Mouse (Mus musculus): ENCODE measurements at regions not wholly inside any gene's neighbourhood (a gene's known extent, or its start where the extent isn't known, plus 50 kb on each side); places are given as distances from the start of the nearest gene placed in this dataset.

DNA sequence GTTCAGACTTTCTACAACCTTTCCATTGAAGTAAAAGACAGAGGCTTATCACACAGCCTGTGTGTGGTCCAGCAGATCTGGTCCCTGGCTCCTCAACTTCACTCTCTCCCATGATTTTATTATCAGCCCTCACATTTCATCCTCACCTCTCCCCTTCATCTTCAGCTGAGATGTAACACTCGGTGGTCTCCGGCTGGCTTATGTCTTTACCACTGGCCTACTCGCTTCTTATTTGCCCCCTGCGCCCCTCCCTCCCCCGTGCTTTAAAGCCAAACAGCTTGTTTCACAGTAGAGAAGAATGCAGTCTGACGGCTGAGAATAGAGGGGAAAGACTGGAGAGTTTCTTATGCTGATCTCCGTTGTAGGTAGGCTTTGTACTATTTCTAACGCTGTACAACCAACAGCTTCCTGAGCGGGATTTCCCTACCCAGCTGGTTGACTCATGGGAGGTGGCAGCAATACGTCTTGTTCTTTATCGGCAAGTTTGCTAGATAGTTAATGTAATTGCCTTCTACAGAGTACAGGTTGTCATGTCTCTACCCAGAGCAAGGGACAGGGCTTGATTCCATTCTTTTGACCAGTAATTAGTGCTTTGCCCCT is 152.9 kb upstream of the Cmc1 start:
- Histone ChIP-seq H3ac (ENCODE audit: control insufficient read depth, insufficient read length) (no peak overlapping the region), H3K4me3 (no peak overlapping the region), H3K27me3 (ENCODE audit: control insufficient read depth, insufficient read depth, insufficient read length) (no peaks in the 10 kb centered on the region), H3K79me2 (ENCODE audit: control insufficient read depth, insufficient read depth) (no peaks in the 10 kb centered on the region), H3K36me3 (ENCODE audit: control insufficient read depth, insufficient read depth) (no peaks in the 10 kb centered on the region), H3K4me2 (ENCODE audit: low read depth) (no peak overlapping the region)
- no peak for TF ChIP-seq POLR2A (IDR thresholded peaks at IDR 0.05; ENCODE audit: insufficient read length, low read depth)
- TF ChIP-seq CEBPB (IDR thresholded peaks at IDR 0.05; ENCODE audit: insufficient read depth, poor library complexity, severe bottlenecking), result no peak
- no peak for TF ChIP-seq POLR2AphosphoS2 (IDR thresholded peaks at IDR 0.05; ENCODE audit: insufficient read length, low read depth)
- TF ChIP-seq MYOD1 (IDR thresholded peaks at IDR 0.05; ENCODE audit: control insufficient read depth in 1 of 3, insufficient read length in 2 of 3, low read depth in 2 of 3), result no peak
- TF ChIP-seq USF1 (IDR thresholded peaks at IDR 0.05; ENCODE audit: low read depth), result no peak
- TF ChIP-seq REST (IDR thresholded peaks at IDR 0.05; ENCODE audit: insufficient read depth, insufficient read length), result no peak
- no peak for TF ChIP-seq MAX (IDR thresholded peaks at IDR 0.05; ENCODE audit: low read depth)
- TF ChIP-seq TCF3 (IDR thresholded peaks at IDR 0.05; ENCODE audit: insufficient read length, low read depth), result no peak
- TF ChIP-seq TCF12 (IDR thresholded peaks at IDR 0.05; ENCODE audit: insufficient read depth, poor library complexity, severe bottlenecking), result no peak
- no peak for TF ChIP-seq E2F4 (IDR thresholded peaks at IDR 0.05; ENCODE audit: insufficient read depth)
- TF ChIP-seq MYOG (IDR thresholded peaks at IDR 0.05; ENCODE audit: control insufficient read depth in 1 of 3, insufficient read depth in 1 of 3, insufficient read length in 2 of 3, low read depth in 2 of 3), result no peak
- TF ChIP-seq SRF (IDR thresholded peaks at IDR 0.05; ENCODE audit: control insufficient read depth, insufficient read length, low read depth), result no peak

- no peaks in the 10 kb centered on the region for H3K27me3 ChIP-seq (ENCODE audit: control insufficient read depth, insufficient read depth, insufficient read length)
- no peak for TF ChIP-seq CEBPB (IDR thresholded peaks at IDR 0.05; ENCODE audit: insufficient read depth, poor library complexity, severe bottlenecking)
- no peak for TF ChIP-seq SRF (IDR thresholded peaks at IDR 0.05; ENCODE audit: control insufficient read depth, insufficient read length, low read depth)
- H3K4me2 ChIP-seq (ENCODE audit: low read depth), result no peak overlapping the region
- H3K36me3 ChIP-seq (ENCODE audit: control insufficient read depth, insufficient read depth), result no peaks in the 10 kb centered on the region
- H3ac ChIP-seq (ENCODE audit: control insufficient read depth, insufficient read length), result no peak overlapping the region
- H3K4me3 ChIP-seq, result no peak overlapping the region
- no peaks in the 10 kb centered on the region for H3K79me2 ChIP-seq (ENCODE audit: control insufficient read depth, insufficient read depth)
Measured at GRCm38 (mm10) chr9:118318357-118319140, 159.5 kb upstream of the Eomes start.

GRCm38 (mm10) chr9:118323796-118324195 is 154.2 kb upstream of the Eomes start:
- Histone ChIP-seq H3K4me3 (no peak overlapping the region), H3K27me3 (ENCODE audit: control insufficient read depth, insufficient read depth, insufficient read length) (no peaks in the 10 kb centered on the region), H3K4me2 (ENCODE audit: low read depth) (no peak overlapping the region), H3K36me3 (ENCODE audit: control insufficient read depth, insufficient read depth) (no peaks in the 10 kb centered on the region), H3K79me2 (ENCODE audit: control insufficient read depth, insufficient read depth) (no peaks in the 10 kb centered on the region), H3ac (ENCODE audit: control insufficient read depth, insufficient read length) (no peak overlapping the region)
- TF ChIP-seq POLR2AphosphoS2 (IDR thresholded peaks at IDR 0.05; ENCODE audit: insufficient read length, low read depth), result no peak
- TF ChIP-seq E2F4 (IDR thresholded peaks at IDR 0.05; ENCODE audit: insufficient read depth), result no peak
- no peak for TF ChIP-seq TCF12 (IDR thresholded peaks at IDR 0.05; ENCODE audit: insufficient read depth, poor library complexity, severe bottlenecking)
- no peak for TF ChIP-seq MYOD1 (IDR thresholded peaks at IDR 0.05; ENCODE audit: control insufficient read depth in 1 of 3, insufficient read length in 2 of 3, low read depth in 2 of 3)
- no peak for TF ChIP-seq REST (IDR thresholded peaks at IDR 0.05; ENCODE audit: insufficient read depth, insufficient read length)
- TF ChIP-seq USF1 (IDR thresholded peaks at IDR 0.05; ENCODE audit: low read depth), result no peak
- no peak for TF ChIP-seq MAX (IDR thresholded peaks at IDR 0.05; ENCODE audit: low read depth)
- no peak for TF ChIP-seq TCF3 (IDR thresholded peaks at IDR 0.05; ENCODE audit: insufficient read length, low read depth)
- TF ChIP-seq CEBPB (IDR thresholded peaks at IDR 0.05; ENCODE audit: insufficient read depth, poor library complexity, severe bottlenecking), result no peak
- no peak for TF ChIP-seq MYOG (IDR thresholded peaks at IDR 0.05; ENCODE audit: control insufficient read depth in 1 of 3, insufficient read depth in 1 of 3, insufficient read length in 2 of 3, low read depth in 2 of 3)
- TF ChIP-seq POLR2A (IDR thresholded peaks at IDR 0.05; ENCODE audit: insufficient read length, low read depth), result no peak
- no peak for TF ChIP-seq SRF (IDR thresholded peaks at IDR 0.05; ENCODE audit: control insufficient read depth, insufficient read length, low read depth)

GRCm38 (mm10) chr9:118326656-118327055 is 151.4 kb upstream of the Eomes start:
- no peak overlapping the region for H3ac ChIP-seq (ENCODE audit: control insufficient read depth, insufficient read length)
- no peak for TF ChIP-seq USF1 (IDR thresholded peaks at IDR 0.05; ENCODE audit: low read depth)
- TF ChIP-seq MYOD1 (IDR thresholded peaks at IDR 0.05; ENCODE audit: control insufficient read depth in 1 of 3, insufficient read length in 2 of 3, low read depth in 2 of 3), result no peak
- no peak for TF ChIP-seq MAX (IDR thresholded peaks at IDR 0.05; ENCODE audit: low read depth)
- no peak for TF ChIP-seq TCF3 (IDR thresholded peaks at IDR 0.05; ENCODE audit: insufficient read length, low read depth)
- TF ChIP-seq CEBPB (IDR thresholded peaks at IDR 0.05; ENCODE audit: insufficient read depth, poor library complexity, severe bottlenecking), result no peak
- no peak overlapping the region for H3K4me3 ChIP-seq
- H3K79me2 ChIP-seq (ENCODE audit: control insufficient read depth, insufficient read depth), result no peaks in the 10 kb centered on the region
- H3K27me3 ChIP-seq (ENCODE audit: control insufficient read depth, insufficient read depth, insufficient read length), result no peaks in the 10 kb centered on the region
- no peaks in the 10 kb centered on the region for H3K36me3 ChIP-seq (ENCODE audit: control insufficient read depth, insufficient read depth)
- no peak overlapping the region for H3K4me2 ChIP-seq (ENCODE audit: low read depth)

DNA sequence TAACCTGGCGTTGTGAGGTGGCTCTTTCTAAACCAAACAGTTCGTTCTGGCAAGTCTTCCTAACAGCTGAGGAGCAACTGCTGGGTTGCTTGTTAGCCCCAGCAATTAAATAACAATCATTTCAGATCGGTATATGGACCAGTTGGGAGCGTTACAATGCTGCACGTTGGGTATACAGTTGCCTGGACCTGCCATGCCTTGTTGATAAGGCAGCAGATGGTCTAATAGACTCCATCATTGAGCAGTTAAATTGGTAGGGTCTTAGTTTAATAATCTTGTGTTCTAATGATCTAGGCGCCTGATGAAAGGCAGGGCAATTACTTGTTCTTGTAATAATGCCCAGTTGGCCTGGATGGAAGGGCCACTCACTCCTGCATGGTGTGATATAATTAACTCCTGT is 150.1 kb upstream of the Eomes start:
- Histone ChIP-seq H3ac (ENCODE audit: control insufficient read depth, insufficient read length) (no peak overlapping the region), H3K27me3 (ENCODE audit: control insufficient read depth, insufficient read depth, insufficient read length) (no peaks in the 10 kb centered on the region), H3K4me3 (no peak overlapping the region), H3K36me3 (ENCODE audit: control insufficient read depth, insufficient read depth) (no peaks in the 10 kb centered on the region), H3K79me2 (ENCODE audit: control insufficient read depth, insufficient read depth) (no peaks in the 10 kb centered on the region), H3K4me2 (ENCODE audit: low read depth) (no peak overlapping the region)
- no peak for TF ChIP-seq SRF (IDR thresholded peaks at IDR 0.05; ENCODE audit: control insufficient read depth, insufficient read length, low read depth)
- no peak for TF ChIP-seq TCF12 (IDR thresholded peaks at IDR 0.05; ENCODE audit: insufficient read depth, poor library complexity, severe bottlenecking)
- TF ChIP-seq POLR2A (IDR thresholded peaks at IDR 0.05; ENCODE audit: insufficient read length, low read depth), result no peak
- no peak for TF ChIP-seq E2F4 (IDR thresholded peaks at IDR 0.05; ENCODE audit: insufficient read depth)
- TF ChIP-seq TCF3 (IDR thresholded peaks at IDR 0.05; ENCODE audit: insufficient read length, low read depth), result no peak
- TF ChIP-seq MYOG (IDR thresholded peaks at IDR 0.05; ENCODE audit: control insufficient read depth in 1 of 3, insufficient read depth in 1 of 3, insufficient read length in 2 of 3, low read depth in 2 of 3), result no peak

Data from myocyte (in vitro differentiated cells).